Mouse (Mus musculus) liver, postnatal 0 days (tissue): ENCODE measurements around the gene Rpl35. TPM values are rescaled to one million over a fixed set of nuclear protein-coding genes. Genes with fewer than 3 reads are reported as not detected.

Source experiments
- ATAC-seq: fragments of 200-750 bp; cut with Nextera tagmentation; 2 replicates; pipeline ENCODE4 v1.8.0; 2017; ENCODE audit warnings: mild to moderate bottlenecking, moderate library complexity
- DNase-seq: peaks from one replicate; pipeline ENCODE4 v3.0.0-alpha.2; 2016
- H3K27ac ChIP-seq: fragments of 300-500 bp; sonication (generic); 2 replicates; pipeline ENCODE4 v1.5.1; 2014; ENCODE audit warnings: antibody characterized with exemption, moderate library complexity, mild to moderate bottlenecking, low read depth
- H3K27me3 ChIP-seq: fragments of 300-500 bp; sonication (generic); 2 replicates; pipeline ENCODE4 v1.6.1; 2014; ENCODE audit warnings: low read length, control low read depth, mixed read lengths; ENCODE audit not compliant: insufficient read depth
- H3K36me3 ChIP-seq: fragments of 300-500 bp; sonication (generic); replicated peaks from 2 replicates; pipeline ENCODE4 v1.6.1; 2014; ENCODE audit warnings: mild to moderate bottlenecking, control low read depth, low read length, moderate library complexity, mixed read lengths; ENCODE audit not compliant: insufficient read depth
- H3K4me1 ChIP-seq: fragments of 300-500 bp; sonication (generic); 2 replicates; pipeline ENCODE4 v1.6.1; 2014; ENCODE audit warnings: antibody characterized with exemption, mild to moderate bottlenecking, control low read depth; ENCODE audit not compliant: insufficient read depth
- H3K4me2 ChIP-seq: fragments of 300-500 bp; sonication (generic); 2 replicates; pipeline ENCODE4 v1.6.1; 2014; ENCODE audit warnings: low read depth, mild to moderate bottlenecking, low read length, moderate library complexity, mixed read lengths
- H3K4me3 ChIP-seq: fragments of 300-500 bp; sonication (generic); 2 replicates; pipeline ENCODE4 v1.5.1; 2014; ENCODE audit warnings: low read depth, low read length
- H3K9ac ChIP-seq: fragments of 300-500 bp; sonication (generic); replicated peaks from 2 replicates; pipeline ENCODE4 v1.6.1; 2014; ENCODE audit warnings: mild to moderate bottlenecking, moderate library complexity
- H3K9me3 ChIP-seq: fragments of 300-500 bp; sonication (generic); 2 replicates; pipeline ENCODE4 v1.6.1; 2016; ENCODE audit warnings: mild to moderate bottlenecking, control low read depth, low read length, mixed read lengths
- CTCF ChIP-seq: sonication (generic); IDR thresholded peaks from 2 replicates; pipeline ENCODE4 v1.5.1; 2016; ENCODE audit warnings: antibody characterized with exemption, low read depth
- EP300 ChIP-seq: IDR thresholded peaks from 2 replicates; pipeline ENCODE4 v1.6.1; 2016; ENCODE audit warnings: antibody characterized with exemption, low read depth, mild to moderate bottlenecking
- WGBS: fragments of 180-500 bp; shearing (Covaris S2); extraction: QIAGEN DNeasy Blood & Tissue Kit; methylation state at CpG from one replicate; pipeline ENCODE4 v1.1.7; 2014; ENCODE audit not compliant: insufficient replicate concordance; 5-methylcytosine and 5-hydroxymethylcytosine counted together
- polyA plus RNA-seq: library from polyadenylated mRNA; unstranded; fragments of >200 nt; fragmentation: Nextera tagmentation; extraction: Ambion mirVana; gene quantifications from 2 replicates; pipeline ENCODE4 v1.2.1, GENCODE M21; 2015

The Rpl35 gene
- polyA plus RNA-seq, 1 experiment from 2014 or later: 574 TPM

GRCm38 (mm10) chr2:39007865-39008264, 2.4 kb upstream of the Rpl35 start:
- peak overlapping the region; percentile 83 for H3K9ac ChIP-seq
- WGBS: under 1% methylated on average over 44 of the region's 44 CpGs

GRCm38 (mm10) chr2:39006149-39006730, 816 bp upstream of the Rpl35 start:
- Histone ChIP-seq H3K27ac (no peak overlapping the region), H3K9me3 (no peaks in the 10 kb centered on the region), H3K4me2 (peak overlapping the region; percentile 92), H3K36me3 (peaks cover 26% of the 10 kb centered on the region), H3K4me1 (peaks cover 65% of the 10 kb centered on the region), H3K27me3 (no peaks in the 10 kb centered on the region), H3K4me3 (peak overlapping the region; percentile 93; the same call in 1 of the 2 replicates), H3K9ac (0 out of 2 replicates have a peak overlapping the region, but pooled peaks have one; percentile 16)
- ATAC-seq: no peak
- no peak for TF ChIP-seq EP300
- TF ChIP-seq CTCF: no peak
- 81% methylated on average over 14 of the region's 14 CpGs for WGBS
- DNase-seq: no peak

More at GRCm38 (mm10) chr2:39007865-39008264, 2.4 kb upstream of the Rpl35 start:
- Histone ChIP-seq H3K36me3 (peaks cover 22% of the 10 kb centered on the region), H3K4me1 (peaks cover 65% of the 10 kb centered on the region), H3K4me2 (peak overlapping the region; percentile 96), H3K9me3 (no peaks in the 10 kb centered on the region), H3K27ac (peak overlapping the region; percentile 89), H3K27me3 (no peaks in the 10 kb centered on the region), H3K4me3 (peak overlapping the region; percentile 68)
- ATAC-seq: peak; percentile 85
- peak; percentile 97 for DNase-seq
- TF ChIP-seq CTCF (peak; percentile 21; the same call in 1 of the 2 replicates), EP300 (0 out of 2 replicates have a peak, but pooled peaks have one; percentile 43)

GRCm38 (mm10) chr2:39004880-39005435, 466 bp downstream of the Rpl35 start, which contains the start of gene Arpc5l:
Arpc5l (plus strand) TSS chr2:39005348.
- peak within 1 kb of the TSS; percentile 89 for H3K9ac ChIP-seq
- peak within 1 kb of the TSS; percentile 93 for H3K4me3 ChIP-seq
- H3K4me2 ChIP-seq: peak within 1 kb of the TSS; percentile 92
- peaks cover 54% of the 10 kb centered on the region for H3K4me1 ChIP-seq
- no peaks in the 10 kb centered on the region for H3K9me3 ChIP-seq
- H3K27ac ChIP-seq: peak within 1 kb of the TSS; percentile 87
- peaks cover 35% of the 10 kb centered on the region for H3K36me3 ChIP-seq
- ATAC-seq (peak; percentile 80), DNase-seq (peak; percentile 94)
- no peaks in the 10 kb centered on the region for H3K27me3 ChIP-seq
- under 1% methylated on average over 53 of the region's 58 CpGs for WGBS
- no peak for TF ChIP-seq EP300
- TF ChIP-seq CTCF: no peak

GRCm38 (mm10) chr2:39004372-39004771, 1.1 kb downstream of the Rpl35 start:
- peak; percentile 52 for DNase-seq

DNA sequence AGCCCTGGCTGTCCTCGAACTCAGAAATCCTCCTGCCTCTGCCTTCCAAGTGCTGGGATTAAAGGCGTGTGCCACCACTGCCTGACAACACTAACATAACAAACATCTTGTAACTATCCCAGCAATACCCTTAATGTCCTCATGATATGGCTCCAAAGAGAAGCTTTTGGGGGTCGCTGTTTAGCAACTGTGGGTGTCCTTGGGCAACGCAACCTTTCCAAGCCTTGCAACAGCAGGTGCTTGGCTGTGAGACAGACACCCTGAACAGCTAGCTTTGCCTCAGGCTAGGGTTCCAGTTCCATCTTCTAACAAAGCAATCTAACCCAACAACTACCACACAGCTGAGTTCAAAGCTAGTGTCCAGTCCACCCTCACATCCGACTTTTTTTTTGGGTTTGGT, 1.9 kb downstream of the Rpl35 start:
- Histone ChIP-seq H3K4me2 (peak overlapping the region; percentile 92), H3K4me3 (peak overlapping the region; percentile 93), H3K36me3 (peaks cover 39% of the 10 kb centered on the region), H3K9ac (peak overlapping the region; percentile 89), H3K4me1 (peaks cover 41% of the 10 kb centered on the region), H3K9me3 (no peaks in the 10 kb centered on the region), H3K27me3 (no peaks in the 10 kb centered on the region), H3K27ac (peak overlapping the region; percentile 87; the same call in 1 of the 2 replicates)
- ATAC-seq (no peak), DNase-seq (no peak)
- no peak for TF ChIP-seq EP300
- TF ChIP-seq CTCF: no peak
- WGBS: 43% methylated on average over 5 of the region's 5 CpGs

More at GRCm38 (mm10) chr2:39004372-39004771, 1.1 kb downstream of the Rpl35 start:
- Histone ChIP-seq H3K4me2 (peak overlapping the region; percentile 92), H3K4me3 (peak overlapping the region; percentile 93), H3K36me3 (peaks cover 39% of the 10 kb centered on the region), H3K9ac (peak overlapping the region; percentile 89), H3K4me1 (peaks cover 50% of the 10 kb centered on the region), H3K27ac (peak overlapping the region; percentile 87), H3K27me3 (no peaks in the 10 kb centered on the region), H3K9me3 (no peaks in the 10 kb centered on the region)
- WGBS: 0% methylated on average over 11 of the region's 11 CpGs
- TF ChIP-seq CTCF (no peak), EP300 (no peak)
- ATAC-seq: peak; percentile 8; the same call in 1 of the 2 replicates

DNA sequence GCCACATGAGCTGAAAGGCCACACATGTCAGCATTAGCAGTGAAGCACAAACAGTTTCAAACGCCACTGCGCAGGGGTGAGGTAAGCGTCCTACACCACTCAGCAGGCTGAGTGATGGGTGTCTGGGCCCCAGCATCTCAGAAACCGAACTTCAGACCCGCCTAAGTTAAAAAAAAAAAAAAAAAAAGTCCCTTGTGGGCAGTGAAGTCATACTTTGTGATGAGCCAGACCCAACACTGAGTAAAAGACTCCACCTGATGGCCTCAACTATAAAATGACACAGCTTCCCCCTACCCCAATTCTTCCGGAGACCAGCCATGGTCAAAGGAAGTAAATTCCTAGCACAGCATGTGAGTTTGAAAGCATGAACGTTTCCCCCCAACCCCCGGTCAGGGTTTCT, 2.3 kb downstream of the Rpl35 start:
- 28% methylated on average over 8 of the region's 8 CpGs for WGBS
- H3K9me3 ChIP-seq: no peaks in the 10 kb centered on the region
- H3K27me3 ChIP-seq: no peaks in the 10 kb centered on the region
- TF ChIP-seq CTCF: no peak
- TF ChIP-seq EP300: no peak
- peak overlapping the region; percentile 89 for H3K9ac ChIP-seq
- DNase-seq (no peak), ATAC-seq (no peak)
- H3K36me3 ChIP-seq: peaks cover 39% of the 10 kb centered on the region
- H3K4me2 ChIP-seq: peak overlapping the region; percentile 92
- H3K4me3 ChIP-seq: peak overlapping the region; percentile 93
- peaks cover 43% of the 10 kb centered on the region for H3K4me1 ChIP-seq
- H3K27ac ChIP-seq: peak overlapping the region; percentile 87; the same call in 1 of the 2 replicates
